Mouse (Mus musculus) cerebellum, postnatal 25 days (tissue): ENCODE measurements around the gene Ccng2.
A peak's percentile ranks its signal among the peaks of the same experiment; 100 is the strongest.

Experiments used
- DNase-seq, 2 experiments: peaks; one replicate each; pipeline ENCODE4 v3.0.0; 2021; ENCODE audit warnings: mixed read lengths in 2 of 2

Gene Ccng2

GRCm38 (mm10) chr5:93266883-93267704 is at the start of gene Ccng2:
Gene Ccng2 (plus strand): TSS chr5:93267257.
- peak; percentile 95 to 97 for DNase-seq

- DNase-seq = no peak
Observed at GRCm38 (mm10) chr5:93218375-93218774, 48.7 kb upstream of the Ccng2 start.

GRCm38 (mm10) chr5:93221661-93222060 is 45.4 kb upstream of the Ccng2 start:
- DNase-seq = peak; percentile 61 to 76

DNA sequence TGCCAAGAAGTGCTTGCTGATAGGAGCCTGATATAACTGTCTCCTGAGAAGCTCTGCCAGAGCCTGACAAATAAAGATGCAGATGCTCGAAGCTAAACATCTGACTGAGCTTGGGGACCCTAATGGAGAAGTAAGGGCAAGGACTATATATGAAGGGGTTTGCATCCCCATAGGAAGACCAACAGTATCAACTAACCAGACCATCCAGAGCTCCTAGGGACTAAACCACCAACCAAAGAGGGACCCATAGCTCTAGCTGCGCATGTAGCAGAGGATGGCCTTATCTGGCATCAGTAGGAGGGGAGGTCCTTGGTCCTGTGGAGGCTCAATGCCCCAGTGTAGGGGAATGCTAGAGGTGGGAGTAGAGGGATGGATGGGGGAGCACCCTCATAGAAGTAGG is 42.5 kb upstream of the Ccng2 start:
- DNase-seq = no peak

GRCm38 (mm10) chr5:93227157-93227556 is 39.9 kb upstream of the Ccng2 start:
- DNase-seq = no peak

GRCm38 (mm10) chr5:93229527-93229926 is 37.5 kb upstream of the Ccng2 start:
- DNase-seq = no peak

DNA sequence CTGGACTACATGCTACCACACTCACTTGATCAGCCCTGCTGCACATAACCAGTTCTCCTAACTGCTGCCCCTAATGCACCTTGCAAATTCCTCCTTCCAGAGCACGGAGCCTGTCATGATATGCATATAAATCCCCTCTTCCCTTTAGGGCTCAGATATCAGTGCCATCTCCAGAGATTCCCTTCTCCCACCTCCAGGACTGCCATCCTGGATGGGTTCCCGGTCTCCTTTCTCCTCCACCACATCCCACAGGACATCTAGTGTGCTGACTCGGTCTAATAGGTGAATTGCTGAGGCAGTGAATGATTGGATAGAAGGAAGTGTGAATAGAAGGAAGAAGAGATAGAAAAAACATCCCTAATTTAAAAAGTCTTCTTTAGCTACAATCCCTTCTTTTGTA is 35.3 kb upstream of the Ccng2 start:
- peak; percentile 41 to 61 for DNase-seq

- DNase-seq = no peak
Observed at GRCm38 (mm10) chr5:93232838-93233237, 34.2 kb upstream of the Ccng2 start.

DNA sequence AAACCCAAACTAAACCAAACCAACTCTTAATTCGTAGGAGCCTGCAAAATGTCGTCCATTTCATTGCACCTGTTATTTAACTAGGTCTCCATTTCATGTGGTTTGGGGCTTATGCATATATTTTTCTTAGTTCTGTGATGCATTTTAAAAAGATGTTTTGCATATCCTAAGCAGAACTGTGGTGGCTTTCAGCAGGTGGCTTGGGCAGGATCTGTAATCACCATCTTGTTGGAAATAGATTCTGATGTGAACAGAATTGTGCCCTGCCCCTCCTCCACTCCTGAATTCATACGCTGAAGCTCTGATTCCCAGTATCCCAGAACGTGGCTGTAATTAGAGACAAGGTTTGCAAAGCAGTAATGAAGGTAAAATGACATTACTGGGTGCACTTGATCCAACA is 32.9 kb upstream of the Ccng2 start:
- DNase-seq = peak; percentile 45 to 53

- DNase-seq = peak in 1 of 2 experiments; percentile 35
Observed at GRCm38 (mm10) chr5:93234605-93235004, 32.5 kb upstream of the Ccng2 start.

DNA sequence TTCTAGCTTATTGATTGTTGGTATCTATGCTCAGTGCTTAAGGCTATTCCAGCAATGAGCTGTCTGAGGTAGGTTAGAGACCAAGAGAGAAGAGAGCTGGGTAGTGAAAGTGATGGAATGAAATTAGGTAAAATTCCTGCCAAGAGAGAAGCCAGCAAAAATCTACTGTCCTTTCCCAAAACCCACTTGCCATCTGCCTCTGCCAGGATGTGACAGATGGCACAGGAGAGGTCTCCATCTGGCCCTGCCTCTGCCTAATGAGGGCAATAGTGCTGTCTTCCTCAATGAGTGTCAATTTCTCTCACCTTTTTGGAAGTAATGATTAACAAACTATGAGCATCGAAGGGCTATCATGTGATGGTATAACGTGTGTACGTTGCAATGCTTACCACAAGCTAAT is 31.2 kb upstream of the Ccng2 start:
- peak; percentile 95 to 98 for DNase-seq

GRCm38 (mm10) chr5:93236541-93236940 is 30.5 kb upstream of the Ccng2 start:
- DNase-seq = peak in 1 of 2 experiments; percentile 34

- DNase-seq = no peak
Observed at GRCm38 (mm10) chr5:93239590-93240544, 27.2 kb upstream of the Ccng2 start.

- no peak for DNase-seq
Observed at GRCm38 (mm10) chr5:93245280-93245679, 21.8 kb upstream of the Ccng2 start.

DNA sequence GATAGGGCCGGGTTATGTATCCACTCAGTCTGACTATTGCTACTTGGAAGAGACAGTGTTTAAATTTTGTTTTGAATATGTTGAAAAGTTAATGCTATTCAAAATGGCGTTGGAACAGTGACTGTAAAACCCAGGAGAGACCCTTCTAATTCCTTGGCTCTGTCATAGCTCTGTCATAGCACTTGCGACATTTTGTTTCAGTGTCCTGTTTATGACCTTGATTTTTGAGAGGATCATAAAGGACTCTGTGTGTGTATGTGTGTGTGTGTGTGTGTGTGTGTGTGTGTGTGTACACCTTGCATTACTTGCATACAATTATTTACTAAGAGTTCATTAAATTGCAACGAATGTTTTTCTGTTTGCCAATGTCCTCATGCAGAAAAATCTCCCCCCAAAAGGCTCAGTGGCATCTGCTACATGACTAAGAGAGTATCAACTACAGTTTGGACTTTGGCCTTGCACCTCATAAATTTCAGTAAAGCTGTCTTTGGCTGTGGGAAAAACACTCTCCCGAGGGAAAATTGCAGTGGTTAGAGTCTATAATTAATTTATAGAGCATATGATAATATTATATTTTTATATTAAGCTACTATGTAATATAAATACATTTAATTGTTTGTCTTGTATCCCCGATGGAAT is 17.0 kb upstream of the Ccng2 start:
- DNase-seq = no peak

- peak; percentile 29 to 54 for DNase-seq
Observed at GRCm38 (mm10) chr5:93251001-93251760, 15.9 kb upstream of the Ccng2 start.

DNA sequence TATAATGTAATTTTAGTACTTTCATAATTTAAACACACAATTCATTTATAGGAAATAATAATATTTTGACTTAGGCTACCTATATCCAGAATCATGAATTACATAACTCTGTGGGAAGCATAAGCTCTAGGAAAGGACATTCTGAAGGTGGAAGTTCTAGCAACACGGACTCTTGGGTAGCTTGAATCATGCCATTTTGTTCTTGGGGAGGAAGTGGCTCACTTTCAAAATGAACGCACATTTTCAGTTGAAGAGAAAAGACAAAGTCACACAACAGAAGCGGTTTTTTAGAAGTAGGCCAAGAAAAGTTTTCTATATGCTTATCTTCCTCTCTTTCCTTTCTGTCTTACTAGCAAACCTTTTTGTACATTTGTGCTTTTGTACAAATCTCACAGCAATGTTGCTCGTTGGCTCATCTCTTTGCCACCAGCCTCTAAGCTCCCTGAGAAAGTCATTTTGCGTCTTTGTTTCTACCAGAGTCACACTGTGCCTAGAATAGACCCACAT is 11.2 kb upstream of the Ccng2 start:
- no peak for DNase-seq

- DNase-seq = no peak
Observed at GRCm38 (mm10) chr5:93256820-93257405, 10.1 kb upstream of the Ccng2 start.

GRCm38 (mm10) chr5:93259349-93259748 is 7.7 kb upstream of the Ccng2 start:
- DNase-seq = no peak

DNA sequence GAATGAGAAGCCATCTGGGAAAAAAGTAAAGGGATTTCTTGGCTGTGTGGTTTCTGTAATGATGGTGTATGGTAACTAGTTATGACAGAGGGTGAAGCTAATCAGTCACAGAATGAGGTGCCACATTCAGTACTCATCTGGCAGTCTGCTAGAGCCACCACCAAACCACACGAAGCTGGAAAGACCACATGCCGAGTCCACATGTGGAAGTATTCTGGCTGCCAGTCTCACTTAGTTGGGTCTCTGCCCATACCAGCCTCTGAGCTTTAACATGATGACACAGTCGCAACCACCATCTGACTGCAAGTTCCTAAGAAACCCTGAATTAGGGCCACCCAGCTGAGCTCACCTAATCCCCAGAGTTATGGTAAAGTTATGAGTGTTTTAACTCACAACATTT is 6.1 kb upstream of the Ccng2 start:
- no peak for DNase-seq

GRCm38 (mm10) chr5:93262751-93263150 is 4.3 kb upstream of the Ccng2 start:
- no peak for DNase-seq
